Mouse (Mus musculus) neural tube, embryonic 14.5 days (tissue): ENCODE data around the gene Rab11fip4. TPM values are rescaled to one million over a fixed set of nuclear protein-coding genes. Genes with fewer than 3 reads are reported as not detected.
A peak's percentile ranks its signal among the peaks of the same experiment; 100 is the strongest.

Experiments used
- ATAC-seq: fragments of 200-750 bp; cut with Nextera tagmentation; 2 replicates; pipeline ENCODE4 v1.8.0; 2017; ENCODE audit warnings: low read depth, mild to moderate bottlenecking, moderate TSS enrichment, moderate library complexity
- H3K27ac ChIP-seq: fragments of 300-500 bp; sonication (generic); 2 replicates; pipeline ENCODE4 v1.5.1; 2014; ENCODE audit warnings: low read depth, mild to moderate bottlenecking, control low read depth, low read length, moderate library complexity, mixed read lengths
- H3K27me3 ChIP-seq: fragments of 300-500 bp; sonication (generic); 2 replicates; pipeline ENCODE4 v1.6.1; 2014; ENCODE audit warnings: low read length; ENCODE audit not compliant: control insufficient read depth, insufficient read depth
- H3K36me3 ChIP-seq: fragments of 300-500 bp; sonication (generic); 2 replicates; pipeline ENCODE4 v1.6.1; 2014; ENCODE audit warnings: low read length, mixed read lengths; ENCODE audit not compliant: control insufficient read depth, insufficient read depth
- H3K4me1 ChIP-seq: fragments of 300-500 bp; sonication (generic); 2 replicates; pipeline ENCODE4 v1.6.1; 2014; ENCODE audit warnings: low read length; ENCODE audit not compliant: control insufficient read depth, insufficient read depth
- H3K4me2 ChIP-seq: fragments of 300-500 bp; sonication (generic); 2 replicates; pipeline ENCODE4 v1.6.1; 2014; ENCODE audit warnings: mild to moderate bottlenecking, low read depth, low read length, control low read depth
- H3K4me3 ChIP-seq: fragments of 300-500 bp; sonication (generic); 2 replicates; pipeline ENCODE4 v1.5.1; 2014; ENCODE audit warnings: low read depth, low read length, control low read depth, mixed read lengths
- H3K9ac ChIP-seq: fragments of 300-500 bp; sonication (generic); replicated peaks from 2 replicates; pipeline ENCODE4 v1.6.1; 2014; ENCODE audit warnings: low read depth, mild to moderate bottlenecking, control low read depth, low read length, mixed read lengths
- H3K9me3 ChIP-seq: fragments of 300-500 bp; sonication (generic); 2 replicates; pipeline ENCODE4 v1.6.1; 2016; ENCODE audit warnings: low read length; ENCODE audit not compliant: control insufficient read depth
- WGBS: fragments of 180-500 bp; shearing (Covaris S2); extraction: QIAGEN DNeasy Blood & Tissue Kit; methylation state at CpG from one replicate; pipeline ENCODE4 v1.1.7; 2014; 5-methylcytosine and 5-hydroxymethylcytosine counted together
- microRNA counts: library from miRNA; unstranded; fragments of <30 nt; microRNA quantifications from one replicate; lab custom pipeline; 2016
- microRNA-seq: library from miRNA; unstranded; fragments of <30 nt; microRNA quantifications from one replicate; pipeline ENCODE4, GENCODE M21; 2016
- polyA plus RNA-seq: library from polyadenylated mRNA; unstranded; fragments of >200 nt; fragmentation: Nextera tagmentation; extraction: Ambion mirVana; gene quantifications from 2 replicates; pipeline ENCODE4 v1.2.1, GENCODE M21; 2014

Rab11fip4 gene
- polyA plus RNA-seq, 1 experiment from 2014 or later, result 23.1 TPM

- H3K4me2 ChIP-seq, result no peak overlapping the region
- H3K9me3 ChIP-seq, result no peaks in the 10 kb centered on the region
- no peak overlapping the region for H3K9ac ChIP-seq
- 80% methylated on average over 6 of the region's 6 CpGs for WGBS
- H3K4me1 ChIP-seq, result no peaks in the 10 kb centered on the region
- no peak overlapping the region for H3K4me3 ChIP-seq
- no peak overlapping the region for H3K27ac ChIP-seq
- no peaks in the 10 kb centered on the region for H3K27me3 ChIP-seq
- H3K36me3 ChIP-seq, result no peaks in the 10 kb centered on the region
- ATAC-seq, result no peak
Measured at GRCm38 (mm10) chr11:79737865-79738502, 147.0 kb downstream of the Rab11fip4 start.

GRCm38 (mm10) chr11:79738725-79739558, 147.9 kb downstream of the Rab11fip4 start:
- H3K27me3 ChIP-seq, result no peaks in the 10 kb centered on the region
- peak overlapping the region; percentile 22; the same call in 1 of the 2 replicates for H3K27ac ChIP-seq
- peak; percentile 31; the same call in 1 of the 2 replicates for ATAC-seq
- H3K4me1 ChIP-seq, result no peaks in the 10 kb centered on the region
- no peak overlapping the region for H3K9ac ChIP-seq
- no peaks in the 10 kb centered on the region for H3K36me3 ChIP-seq
- no peak overlapping the region for H3K4me3 ChIP-seq
- 71% methylated on average over 19 of the region's 19 CpGs for WGBS
- no peak overlapping the region for H3K4me2 ChIP-seq
- H3K9me3 ChIP-seq, result no peaks in the 10 kb centered on the region

GRCm38 (mm10) chr11:79740740-79741512, 149.9 kb downstream of the Rab11fip4 start:
- ATAC-seq, result no peak
- Histone ChIP-seq H3K9ac (no peak overlapping the region), H3K4me2 (no peak overlapping the region), H3K9me3 (no peaks in the 10 kb centered on the region), H3K4me1 (no peaks in the 10 kb centered on the region), H3K4me3 (no peak overlapping the region), H3K27ac (no peak overlapping the region), H3K36me3 (no peaks in the 10 kb centered on the region), H3K27me3 (no peaks in the 10 kb centered on the region)
- 84% methylated on average over 10 of the region's 10 CpGs for WGBS

- no peak overlapping the region for H3K9ac ChIP-seq
- no peaks in the 10 kb centered on the region for H3K4me1 ChIP-seq
- ATAC-seq, result no peak
- H3K27ac ChIP-seq, result no peak overlapping the region
- no peak overlapping the region for H3K4me2 ChIP-seq
- H3K36me3 ChIP-seq, result no peaks in the 10 kb centered on the region
- WGBS, result 92% methylated on average over 11 of the region's 11 CpGs
- H3K4me3 ChIP-seq, result no peak overlapping the region
- H3K9me3 ChIP-seq, result no peaks in the 10 kb centered on the region
- H3K27me3 ChIP-seq, result no peaks in the 10 kb centered on the region
Measured at GRCm38 (mm10) chr11:79746552-79747102, 155.6 kb downstream of the Rab11fip4 start.

MicroRNAs encoded within 50 kb of the gene (microRNA counts, 519-probe panel; counts per million panel counts)
- microRNA mmu-miR-193 (lab: Ali Mortazavi, UCI) (not detected), microRNA mmu-miR-365 (lab: Ali Mortazavi, UCI) (3,713 counts per million, percentile 32 among the panel's probes with 10 or more counts)

Small RNA genes lying within 50 kb of the gene (microRNA-seq; reads per million reads assigned to microRNA genes)
- gene Mir193a (2.6 reads per million), gene Mir365-2 (not detected)

Other genes starting within 250 kb of the Rab11fip4 start
- gene Omg, start 87.1 kb upstream of the Rab11fip4 start, polyA plus RNA-seq, result 8.2 and 16.9 TPM in 2 replicates
- not detected in 2 replicates for gene Evi2b, start 67.5 kb upstream of the Rab11fip4 start, polyA plus RNA-seq
- gene Evi2, start 60.6 kb upstream of the Rab11fip4 start, polyA plus RNA-seq, result 0.91 and 0.98 TPM in 2 replicates
- 2.8 and 4.1 TPM in 2 replicates for gene Evi2a, start 60.6 kb upstream of the Rab11fip4 start, polyA plus RNA-seq